Mouse (Mus musculus) embryonic facial prominence, embryonic 14.5 days (tissue): ENCODE measurements around the gene Hbb-bh2. TPM values are rescaled to one million over a fixed set of nuclear protein-coding genes. Genes with fewer than 3 reads are reported as not detected.
"Not testable (repeated sequence)": the region's sequence is repeated elsewhere in the genome, so short reads cannot be mapped to it uniquely, and the experiment has no call there.

Source experiments
- ATAC-seq: fragments of 200-750 bp; cut with Nextera tagmentation; 2 replicates; pipeline ENCODE4 v1.8.0; 2017; ENCODE audit warnings: low read depth, moderate number of reproducible peaks, moderate TSS enrichment
- DNase-seq: peaks from one replicate; pipeline ENCODE4 v3.0.0-alpha.2; 2015; ENCODE audit warnings: low spot score
- H3K27ac ChIP-seq: fragments of 300-500 bp; sonication (generic); replicated peaks from 2 replicates; pipeline ENCODE4 v1.5.1; 2014; ENCODE audit warnings: low read depth, mild to moderate bottlenecking, low read length, moderate library complexity
- H3K27me3 ChIP-seq: fragments of 300-500 bp; sonication (generic); replicated peaks from 2 replicates; pipeline ENCODE4 v1.6.1; 2014; ENCODE audit warnings: low read length; ENCODE audit not compliant: control insufficient read depth, insufficient read depth
- H3K36me3 ChIP-seq: fragments of 300-500 bp; sonication (generic); 2 replicates; pipeline ENCODE4 v1.6.1; 2014; ENCODE audit warnings: low read length, mixed read lengths; ENCODE audit not compliant: control insufficient read depth, insufficient read depth
- H3K4me1 ChIP-seq: fragments of 300-500 bp; sonication (generic); 2 replicates; pipeline ENCODE4 v1.6.1; 2014; ENCODE audit warnings: antibody characterized with exemption, low read length; ENCODE audit not compliant: control insufficient read depth, insufficient read depth
- H3K4me2 ChIP-seq: fragments of 300-500 bp; sonication (generic); 2 replicates; pipeline ENCODE4 v1.6.1; 2014; ENCODE audit warnings: low read depth, mild to moderate bottlenecking, low read length, moderate library complexity, mixed read lengths
- H3K4me3 ChIP-seq: fragments of 300-500 bp; sonication (generic); 2 replicates; pipeline ENCODE4 v1.5.1; 2014; ENCODE audit warnings: low read depth, mild to moderate bottlenecking, low read length
- H3K9ac ChIP-seq: fragments of 300-500 bp; sonication (generic); 2 replicates; pipeline ENCODE4 v1.6.1; 2014; ENCODE audit warnings: low read depth, mild to moderate bottlenecking, low read length, moderate library complexity, mixed read lengths
- H3K9me3 ChIP-seq: fragments of 300-500 bp; sonication (generic); 2 replicates; pipeline ENCODE4 v1.6.1; 2016; ENCODE audit warnings: low read length; ENCODE audit not compliant: control insufficient read depth
- WGBS: fragments of 180-500 bp; shearing (Covaris S2); extraction: QIAGEN DNeasy Blood & Tissue Kit; methylation state at CpG from one replicate; pipeline ENCODE4 v1.1.7; 2014; 5-methylcytosine and 5-hydroxymethylcytosine counted together
- polyA plus RNA-seq: library from polyadenylated mRNA; unstranded; fragments of >200 nt; fragmentation: Nextera tagmentation; extraction: Ambion mirVana; gene quantifications from 2 replicates; pipeline ENCODE4 v1.2.1, GENCODE M21; 2014

Hbb-bh2 gene
- polyA plus RNA-seq, 1 experiment from 2014 or later = not detected

DNA sequence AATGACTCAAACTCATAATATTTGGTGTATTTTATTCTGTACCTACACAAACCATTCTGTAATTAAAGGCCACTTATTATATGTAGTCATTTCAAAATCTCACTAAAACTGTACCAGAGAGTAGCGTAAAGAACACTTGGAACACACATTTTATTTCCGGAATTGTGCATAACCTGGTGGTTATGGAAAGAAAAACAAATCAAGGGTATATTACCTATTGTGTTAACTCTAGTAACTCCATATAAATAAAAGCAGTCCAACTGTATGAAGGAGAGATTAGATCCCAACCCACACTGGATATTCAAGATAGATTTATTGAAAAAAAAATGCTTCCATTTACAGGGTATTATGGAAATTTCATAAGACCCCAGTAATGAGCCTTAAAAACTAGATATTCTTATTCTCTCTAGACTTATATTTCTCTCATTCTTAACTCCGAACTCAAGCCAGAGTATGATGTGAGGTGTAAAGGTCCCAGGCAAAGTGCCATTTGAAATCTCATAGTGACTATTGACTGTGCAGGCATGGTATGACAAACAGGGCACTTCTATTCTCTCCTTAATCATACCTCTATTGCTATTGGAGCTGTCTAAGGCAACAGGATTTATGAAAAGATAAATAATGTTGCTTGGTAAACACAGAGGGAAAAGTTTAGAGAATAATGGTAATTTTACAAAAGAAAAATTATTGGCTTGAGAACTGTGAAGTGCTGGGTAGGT, 14.6 kb downstream of the Hbb-bh2 start:
- Histone ChIP-seq H3K4me3 (no peak overlapping the region), H3K36me3 (no peaks in the 10 kb centered on the region), H3K4me2 (no peak overlapping the region), H3K9ac (no peak overlapping the region), H3K27ac (no peak overlapping the region), H3K9me3 (no peaks in the 10 kb centered on the region), H3K27me3 (no peaks in the 10 kb centered on the region), H3K4me1 (no peaks in the 10 kb centered on the region)
- DNase-seq (no peak), ATAC-seq (no peak)
- 85% methylated on average over 3 of the region's 3 CpGs for WGBS

GRCm38 (mm10) chr7:103824597-103824996, 15.7 kb downstream of the Hbb-bh2 start:
- DNase-seq (no peak), ATAC-seq (no peak)
- H3K36me3 ChIP-seq = no peaks in the 10 kb centered on the region
- no peaks in the 10 kb centered on the region for H3K9me3 ChIP-seq
- WGBS = 82% methylated on average over 2 of the region's 2 CpGs
- H3K4me2 ChIP-seq = no peak overlapping the region
- H3K4me3 ChIP-seq = no peak overlapping the region
- H3K9ac ChIP-seq = no peak overlapping the region
- H3K27ac ChIP-seq = no peak overlapping the region
- no peaks in the 10 kb centered on the region for H3K27me3 ChIP-seq
- no peaks in the 10 kb centered on the region for H3K4me1 ChIP-seq

GRCm38 (mm10) chr7:103815085-103815484, 25.2 kb downstream of the Hbb-bh2 start:
- ATAC-seq, DNase-seq, H3K4me1 ChIP-seq, H3K9me3 ChIP-seq, H3K27ac ChIP-seq, H3K4me3 ChIP-seq, H3K4me2 ChIP-seq, H3K27me3 ChIP-seq, H3K36me3 ChIP-seq, H3K9ac ChIP-seq: not testable (repeated sequence)
- no CpG with 5 or more reads among the region's 2 CpGs for WGBS

GRCm38 (mm10) chr7:103813766-103814165, 26.6 kb downstream of the Hbb-bh2 start, which contains the start of gene Hbb-bt:
TSS of gene Hbb-bt (minus strand) at chr7:103813996.
- H3K27ac ChIP-seq = no peak within 1 kb of the TSS
- no peaks in the 10 kb centered on the region for H3K9me3 ChIP-seq
- no peaks in the 10 kb centered on the region for H3K27me3 ChIP-seq
- no peaks in the 10 kb centered on the region for H3K36me3 ChIP-seq
- H3K9ac ChIP-seq = no peak within 1 kb of the TSS
- 79% methylated on average over 1 of the region's 3 CpGs for WGBS
- ATAC-seq (no peak), DNase-seq (no peak)
- H3K4me3 ChIP-seq = no peak within 1 kb of the TSS
- H3K4me2 ChIP-seq = no peak within 1 kb of the TSS
- no peaks in the 10 kb centered on the region for H3K4me1 ChIP-seq

DNA sequence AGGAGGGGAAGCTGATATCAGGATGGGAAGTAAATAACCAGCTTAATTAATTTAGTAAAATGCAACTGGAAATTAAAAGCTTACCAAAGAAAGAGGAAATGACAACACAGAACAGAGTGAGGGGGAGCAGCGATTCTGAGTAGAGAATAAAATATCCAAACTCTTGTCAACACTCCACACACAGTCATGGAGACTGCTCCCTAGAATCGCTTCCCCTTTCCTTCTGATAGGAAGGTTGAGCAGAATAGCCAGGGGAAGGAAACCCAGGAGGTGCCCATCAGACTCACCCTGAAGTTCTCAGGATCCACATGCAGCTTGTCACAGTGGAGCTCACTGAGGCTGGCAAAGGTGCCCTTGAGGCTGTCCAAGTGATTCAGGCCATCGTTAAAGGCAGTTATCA, 27.2 kb downstream of the Hbb-bh2 start:
- H3K36me3 ChIP-seq, ATAC-seq, H3K4me3 ChIP-seq, H3K27ac ChIP-seq, DNase-seq, H3K4me2 ChIP-seq, H3K27me3 ChIP-seq, H3K4me1 ChIP-seq, H3K9me3 ChIP-seq, H3K9ac ChIP-seq: not testable (repeated sequence)
- no CpG with 5 or more reads among the region's 3 CpGs for WGBS

DNA sequence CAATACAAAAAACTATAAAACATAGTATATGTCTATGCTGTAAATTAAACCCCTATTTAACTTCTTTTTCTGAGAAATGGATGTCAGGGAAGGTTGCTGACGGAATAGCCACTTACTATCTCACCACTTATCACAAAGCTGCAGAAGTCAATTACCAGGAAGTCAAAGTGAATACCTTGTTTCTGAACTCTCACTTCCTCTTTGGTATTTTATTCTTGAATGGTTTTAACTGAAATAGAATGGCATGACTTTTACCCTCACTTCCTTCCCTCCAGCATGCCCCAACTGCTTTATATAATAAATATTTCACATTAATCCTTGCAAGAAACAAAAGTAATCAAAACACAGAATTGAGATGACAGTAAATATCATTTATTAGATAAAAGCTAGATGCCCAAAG, 28.1 kb downstream of the Hbb-bh2 start:
- no peaks in the 10 kb centered on the region for H3K9me3 ChIP-seq
- no peaks in the 10 kb centered on the region for H3K27me3 ChIP-seq
- ATAC-seq = no peak
- no peak for DNase-seq
- no peaks in the 10 kb centered on the region for H3K36me3 ChIP-seq
- H3K27ac ChIP-seq = no peak overlapping the region
- no peak overlapping the region for H3K4me3 ChIP-seq
- H3K4me2 ChIP-seq = no peak overlapping the region
- H3K9ac ChIP-seq = no peak overlapping the region
- H3K4me1 ChIP-seq = no peaks in the 10 kb centered on the region
- 60% methylated on average over 1 of the region's 1 CpGs for WGBS

- no peak overlapping the region for H3K4me2 ChIP-seq
- WGBS = 93% methylated on average over 1 of the region's 1 CpGs
- no peak for ATAC-seq
- DNase-seq = no peak
- no peaks in the 10 kb centered on the region for H3K27me3 ChIP-seq
- H3K9ac ChIP-seq = no peak overlapping the region
- no peaks in the 10 kb centered on the region for H3K9me3 ChIP-seq
- no peaks in the 10 kb centered on the region for H3K36me3 ChIP-seq
- no peak overlapping the region for H3K4me3 ChIP-seq
- no peak overlapping the region for H3K27ac ChIP-seq
- no peaks in the 10 kb centered on the region for H3K4me1 ChIP-seq
Observed at GRCm38 (mm10) chr7:103811223-103811845, 29.0 kb downstream of the Hbb-bh2 start.

DNA sequence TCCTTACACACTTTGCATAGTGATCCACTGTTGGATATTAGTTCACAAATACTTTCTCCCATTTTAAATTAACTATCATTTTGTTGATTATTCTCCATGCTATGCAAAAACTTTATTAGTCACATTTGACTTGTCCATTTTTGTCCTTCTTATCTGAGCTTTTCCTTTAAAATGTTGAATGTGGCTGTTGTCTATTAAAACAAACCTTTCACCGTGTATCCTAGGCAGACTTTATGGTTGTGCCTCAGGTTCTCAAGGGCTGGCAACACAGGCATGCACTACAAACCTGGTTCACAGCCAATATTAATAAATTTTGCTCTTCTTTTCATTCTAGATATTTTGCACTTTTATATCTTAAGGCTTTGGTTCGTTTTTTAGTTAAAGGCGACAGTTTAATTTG, 29.6 kb downstream of the Hbb-bh2 start:
- Histone ChIP-seq H3K36me3 (no peaks in the 10 kb centered on the region), H3K4me3 (no peak overlapping the region), H3K4me1 (no peaks in the 10 kb centered on the region), H3K9me3 (no peaks in the 10 kb centered on the region), H3K27me3 (no peaks in the 10 kb centered on the region), H3K4me2 (no peak overlapping the region), H3K9ac (no peak overlapping the region), H3K27ac (no peak overlapping the region)
- WGBS = 68% methylated on average over 3 of the region's 3 CpGs
- ATAC-seq (no peak), DNase-seq (no peak)

- Histone ChIP-seq H3K36me3 (no peaks in the 10 kb centered on the region), H3K9ac (no peak overlapping the region), H3K27me3 (no peaks in the 10 kb centered on the region), H3K4me3 (no peak overlapping the region), H3K4me1 (no peaks in the 10 kb centered on the region), H3K4me2 (no peak overlapping the region), H3K9me3 (no peaks in the 10 kb centered on the region), H3K27ac (no peak overlapping the region)
- DNase-seq (no peak), ATAC-seq (no peak)
- 87% methylated on average over 1 of the region's 1 CpGs for WGBS
Observed at GRCm38 (mm10) chr7:103810296-103810695, 30.0 kb downstream of the Hbb-bh2 start.
